Mouse (Mus musculus): ENCODE data around the gene Mrps17.

Gene Mrps17

DNA sequence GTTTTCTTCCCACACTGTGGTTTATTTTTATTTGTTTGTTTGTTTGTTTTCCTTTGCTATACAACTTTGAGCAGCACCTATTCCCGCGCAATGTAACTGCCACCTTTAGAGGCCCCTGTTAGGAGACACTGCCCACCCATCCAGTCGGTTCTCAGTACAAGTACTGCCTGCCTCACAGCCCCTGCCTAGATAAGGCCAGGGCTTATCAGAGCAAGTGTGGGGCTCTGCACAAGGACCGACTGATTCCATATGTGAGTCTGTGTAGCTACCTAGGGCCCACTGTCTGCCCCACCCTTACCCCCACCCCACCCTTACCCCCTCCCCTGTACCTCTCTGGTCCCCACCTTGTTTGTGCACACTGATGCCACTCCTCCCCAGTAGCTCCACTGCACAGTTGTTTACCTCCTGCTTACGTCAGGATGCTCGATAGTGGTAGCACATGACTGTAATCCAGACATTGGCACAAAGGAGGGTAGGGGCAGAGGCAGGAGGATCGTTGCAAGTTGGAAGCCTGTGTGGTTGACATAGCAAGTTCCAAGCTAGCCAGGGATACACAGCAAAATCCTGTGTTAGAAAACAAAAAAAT, 27.7 kb downstream of the Mrps17 start:
- DNase-seq (ENCODE audit: low spot score): no peak

DNA sequence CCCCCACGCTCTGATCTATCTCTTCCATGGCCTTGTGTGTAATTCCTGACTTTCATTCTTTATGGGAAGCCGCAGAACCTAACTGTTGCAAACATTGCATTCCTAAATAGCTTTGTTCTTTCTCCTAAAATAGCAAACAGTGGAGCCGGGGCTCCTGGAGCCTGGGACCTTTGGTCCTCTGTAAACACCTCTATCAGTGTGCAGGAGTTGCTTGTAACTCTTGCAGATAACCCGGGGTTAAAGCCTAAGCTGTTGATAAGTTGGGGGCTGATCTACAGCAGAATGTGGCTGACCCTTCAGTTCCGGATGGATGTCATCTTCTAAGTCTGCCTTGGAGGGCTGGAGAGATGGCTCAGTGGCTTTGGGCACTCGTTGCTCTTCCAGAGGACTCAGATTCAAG, 28.8 kb downstream of the Mrps17 start:
- no peak for DNase-seq (ENCODE audit: low spot score)

DNA sequence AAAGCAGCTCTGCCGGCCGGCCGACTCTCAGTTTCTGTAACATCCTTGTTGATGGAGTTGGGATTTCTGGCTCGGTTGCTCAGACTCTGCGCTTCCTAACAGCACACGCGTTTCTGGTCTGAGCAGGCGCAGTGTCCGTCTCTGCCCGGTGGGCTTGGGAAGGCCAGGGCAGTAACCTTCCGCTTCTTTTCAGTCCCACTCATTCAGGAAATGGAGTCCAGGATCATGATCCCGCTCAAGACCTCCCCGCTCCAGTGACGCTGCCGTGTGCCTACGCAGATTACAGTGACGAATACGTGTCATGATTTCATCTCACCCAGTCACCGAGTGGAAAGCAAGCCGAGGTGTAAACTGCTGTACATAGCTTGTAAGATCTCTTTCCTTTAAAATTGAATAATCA, 41.6 kb downstream of the Mrps17 start:
- no peak for DNase-seq (ENCODE audit: low spot score)

DNA sequence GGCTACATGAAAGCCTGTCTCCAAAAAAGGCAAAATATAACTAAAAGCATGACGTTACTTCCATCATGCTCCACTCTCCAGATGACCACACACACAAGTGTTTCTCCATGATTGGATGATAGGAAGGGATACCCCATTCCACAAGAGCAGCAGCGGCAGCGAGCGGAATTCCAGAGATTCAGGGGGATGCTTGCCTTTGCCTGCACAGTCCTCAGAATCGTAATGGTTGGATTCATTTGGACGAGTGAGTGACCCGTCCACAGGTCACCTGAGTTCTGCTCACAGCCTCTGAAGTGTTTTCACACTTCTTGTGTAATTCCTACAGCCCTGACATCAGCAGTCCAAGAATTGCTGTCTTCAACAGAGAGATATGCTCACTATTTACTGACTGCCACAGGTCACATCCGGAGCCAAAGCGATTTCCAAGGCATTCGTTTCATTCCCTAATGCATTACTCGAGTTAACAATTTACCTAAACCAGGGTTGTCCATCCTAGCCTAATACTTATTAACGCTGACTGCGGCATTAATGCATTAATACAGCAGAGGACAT, 44.7 kb downstream of the Mrps17 start:
- DNase-seq (ENCODE audit: low spot score): no peak

DNA sequence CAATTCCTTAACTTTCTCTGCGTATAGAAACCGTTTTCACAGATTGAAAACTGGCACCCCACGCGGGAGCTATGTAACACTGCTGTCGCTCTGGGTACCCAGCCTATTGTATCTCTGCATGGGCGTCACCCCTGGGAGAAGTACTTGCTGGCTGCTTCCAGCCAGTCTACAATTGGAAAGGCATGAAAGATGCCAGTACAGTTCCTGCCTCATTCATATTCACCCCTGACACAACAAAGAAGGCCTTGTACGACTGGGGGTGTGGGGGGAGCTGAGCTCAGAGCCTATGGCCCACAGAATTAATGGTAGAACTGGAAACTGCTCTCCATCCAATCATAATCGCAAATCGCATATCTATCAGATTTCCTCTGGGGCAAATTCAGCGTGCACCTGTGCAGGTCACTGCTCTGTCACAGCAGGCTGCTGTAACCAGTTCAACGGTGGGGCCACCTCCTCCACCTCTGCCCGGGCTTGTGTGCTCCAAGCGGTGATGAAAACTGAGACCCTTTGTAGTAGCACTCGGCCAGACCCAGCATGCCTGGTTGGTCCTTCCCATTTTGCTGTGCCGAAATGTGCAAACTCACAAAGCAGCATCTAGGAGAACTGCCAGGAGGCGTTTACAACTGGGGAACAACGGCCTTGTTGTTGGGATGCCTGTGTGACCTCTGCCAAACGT, 46.7 kb downstream of the Mrps17 start:
- no peak for DNase-seq (ENCODE audit: low spot score)

DNA sequence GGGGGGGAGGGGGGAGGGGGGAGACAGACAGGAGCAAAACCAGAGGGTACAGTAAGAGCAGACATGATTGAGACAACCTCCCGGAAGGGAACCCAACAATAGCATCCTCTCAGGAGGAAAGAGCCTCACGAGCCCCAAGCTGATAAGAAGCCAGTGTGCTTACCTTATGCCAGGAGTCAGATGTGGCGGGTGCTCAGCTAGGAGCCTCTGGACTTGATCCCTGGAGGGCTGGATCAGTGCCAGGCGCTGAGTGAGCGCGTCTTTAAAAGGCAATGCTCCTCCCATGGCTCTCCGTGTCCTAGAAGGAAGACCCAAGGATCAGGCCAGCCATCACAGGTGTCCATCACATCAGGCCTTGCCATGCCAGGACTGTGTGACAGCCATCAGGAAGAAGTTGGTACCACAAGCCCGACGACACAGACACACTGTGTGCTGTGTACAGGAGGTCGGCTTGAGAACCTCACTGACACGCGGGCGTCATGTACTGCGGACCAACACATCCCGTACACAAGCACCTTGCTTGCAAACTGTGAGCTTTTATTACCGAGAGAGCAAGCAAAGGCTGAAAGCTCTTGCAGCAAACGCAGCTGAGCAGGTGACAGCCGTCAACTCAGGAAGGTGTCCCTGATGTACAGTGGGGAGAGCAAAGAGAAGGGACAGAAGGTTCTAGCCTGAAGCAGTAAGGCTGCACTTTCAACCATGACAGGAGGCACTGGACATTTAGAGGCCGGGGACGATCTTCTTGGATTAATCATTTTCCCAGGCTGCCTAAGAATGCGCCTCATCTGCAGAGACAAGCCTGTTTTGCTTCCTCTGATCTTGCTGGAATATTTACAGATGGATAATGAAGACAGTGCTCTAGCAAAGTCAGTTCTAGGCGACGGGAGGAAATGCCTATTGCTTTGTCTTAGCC, 55.4 kb downstream of the Mrps17 start:
- DNase-seq (ENCODE audit: low spot score): no peak
